Mouse (Mus musculus) forebrain, postnatal 0 days (tissue): ENCODE measurements at regions not wholly inside any gene's neighbourhood (a gene's known extent, or its start where the extent isn't known, plus 50 kb on each side); places are given as distances from the start of the nearest gene placed in this dataset.

ENCODE experiments used
- ATAC-seq: fragments of 200-750 bp; cut with Nextera tagmentation; 2 replicates; pipeline ENCODE4 v1.8.0; 2017; ENCODE audit warnings: mild to moderate bottlenecking, moderate library complexity
- DNase-seq: peaks from one replicate; pipeline ENCODE4 v3.0.0-alpha.2; 2015
- H3K27ac ChIP-seq: fragments of 300-500 bp; sonication (generic); 2 replicates; pipeline ENCODE4 v1.5.1; 2014; ENCODE audit warnings: low read depth, mild to moderate bottlenecking, antibody characterized with exemption, low read length, moderate library complexity, mixed read lengths
- H3K27me3 ChIP-seq: fragments of 300-500 bp; sonication (generic); 2 replicates; pipeline ENCODE4 v1.6.1; 2014; ENCODE audit warnings: mild to moderate bottlenecking, low read length, mixed read lengths; ENCODE audit not compliant: insufficient read depth
- H3K36me3 ChIP-seq: fragments of 300-500 bp; sonication (generic); 2 replicates; pipeline ENCODE4 v1.6.1; 2014; ENCODE audit warnings: mild to moderate bottlenecking, moderate library complexity; ENCODE audit not compliant: insufficient read depth
- H3K4me1 ChIP-seq: fragments of 300-500 bp; sonication (generic); 2 replicates; pipeline ENCODE4 v1.6.1; 2014; ENCODE audit warnings: antibody characterized with exemption; ENCODE audit not compliant: insufficient read depth
- H3K4me2 ChIP-seq: fragments of 300-500 bp; sonication (generic); 2 replicates; pipeline ENCODE4 v1.6.1; 2014; ENCODE audit warnings: low read depth, mild to moderate bottlenecking, moderate library complexity
- H3K4me3 ChIP-seq: fragments of 300-500 bp; sonication (generic); 2 replicates; pipeline ENCODE4 v1.5.1; 2014; ENCODE audit warnings: low read depth, low read length, mixed read lengths
- H3K9ac ChIP-seq: fragments of 300-500 bp; sonication (generic); 2 replicates; pipeline ENCODE4 v1.6.1; 2014; ENCODE audit warnings: mild to moderate bottlenecking
- H3K9me3 ChIP-seq: fragments of 300-500 bp; sonication (generic); 2 replicates; pipeline ENCODE4 v1.6.1; 2016; ENCODE audit warnings: low read length
- CTCF ChIP-seq: sonication (generic); IDR thresholded peaks from 2 replicates; pipeline ENCODE4 v1.5.1; 2016; ENCODE audit warnings: antibody characterized with exemption, control low read depth, low read depth
- WGBS: fragments of 180-500 bp; shearing (Covaris S2); extraction: QIAGEN DNeasy Blood & Tissue Kit; methylation state at CpG from one replicate; pipeline ENCODE4 v1.1.7; 2014; 5-methylcytosine and 5-hydroxymethylcytosine counted together

- no peaks in the 10 kb centered on the region for H3K27me3 ChIP-seq
- no peak for TF ChIP-seq CTCF
- H3K9ac ChIP-seq = no peak overlapping the region
- DNase-seq (no peak), ATAC-seq (no peak)
- no peak overlapping the region for H3K4me2 ChIP-seq
- no peaks in the 10 kb centered on the region for H3K36me3 ChIP-seq
- no peak overlapping the region for H3K27ac ChIP-seq
- 94% methylated on average over 3 of the region's 3 CpGs for WGBS
- H3K4me1 ChIP-seq = no peaks in the 10 kb centered on the region
- H3K4me3 ChIP-seq = no peak overlapping the region
- H3K9me3 ChIP-seq = no peaks in the 10 kb centered on the region
Observed at GRCm38 (mm10) chr1:18727259-18727658, 375.6 kb upstream of the Tfap2d start.

GRCm38 (mm10) chr1:18758347-18759129 is 344.3 kb upstream of the Tfap2d start:
- TF ChIP-seq CTCF = no peak
- Histone ChIP-seq H3K4me1 (no peaks in the 10 kb centered on the region), H3K27me3 (no peaks in the 10 kb centered on the region), H3K9ac (no peak overlapping the region), H3K36me3 (no peaks in the 10 kb centered on the region), H3K4me2 (no peak overlapping the region), H3K9me3 (no peaks in the 10 kb centered on the region), H3K27ac (no peak overlapping the region), H3K4me3 (no peak overlapping the region)
- ATAC-seq (peak; percentile 93), DNase-seq (peak; percentile 57)
- WGBS = 45% methylated on average over 3 of the region's 3 CpGs

GRCm38 (mm10) chr1:18793639-18794038 is 309.2 kb upstream of the Tfap2d start:
- no peak overlapping the region for H3K4me3 ChIP-seq
- H3K27ac ChIP-seq = no peak overlapping the region
- no peak overlapping the region for H3K4me2 ChIP-seq
- H3K4me1 ChIP-seq = no peaks in the 10 kb centered on the region
- no peaks in the 10 kb centered on the region for H3K9me3 ChIP-seq
- no peak for ATAC-seq
- DNase-seq = no peak
- no peaks in the 10 kb centered on the region for H3K27me3 ChIP-seq
- no peaks in the 10 kb centered on the region for H3K36me3 ChIP-seq
- peak; percentile 6; the same call in 1 of the 2 replicates for TF ChIP-seq CTCF
- no peak overlapping the region for H3K9ac ChIP-seq
- 69% methylated on average over 1 of the region's 1 CpGs for WGBS
